Mouse (Mus musculus): ENCODE data around the gene Pxt1. TPM values are rescaled to one million over a fixed set of nuclear protein-coding genes. Genes with fewer than 3 reads are reported as not detected.

The Pxt1 gene
- polyA plus RNA-seq, 1 experiment from 2014 or later, result 0.17 TPM

GRCm38 (mm10) chr17:28901559-28901958 lies 42.1 kb downstream of the Pxt1 start:
- no peaks in the 10 kb centered on the region for H3K36me3 ChIP-seq (replicated peaks)
- H3K4me3 ChIP-seq, result no peak overlapping the region
- WGBS, result 75% methylated on average over 4 of the region's 4 CpGs
- no peak for ATAC-seq (replicated peaks)
- H3K4me1 ChIP-seq, result peaks cover 23% of the 10 kb centered on the region
- no peaks in the 10 kb centered on the region for H3K9me3 ChIP-seq
- no peaks in the 10 kb centered on the region for H3K27me3 ChIP-seq (replicated peaks)
- H3K9ac ChIP-seq, result no peak overlapping the region
- H3K4me2 ChIP-seq, result no peak overlapping the region
- no peak overlapping the region for H3K27ac ChIP-seq

DNA sequence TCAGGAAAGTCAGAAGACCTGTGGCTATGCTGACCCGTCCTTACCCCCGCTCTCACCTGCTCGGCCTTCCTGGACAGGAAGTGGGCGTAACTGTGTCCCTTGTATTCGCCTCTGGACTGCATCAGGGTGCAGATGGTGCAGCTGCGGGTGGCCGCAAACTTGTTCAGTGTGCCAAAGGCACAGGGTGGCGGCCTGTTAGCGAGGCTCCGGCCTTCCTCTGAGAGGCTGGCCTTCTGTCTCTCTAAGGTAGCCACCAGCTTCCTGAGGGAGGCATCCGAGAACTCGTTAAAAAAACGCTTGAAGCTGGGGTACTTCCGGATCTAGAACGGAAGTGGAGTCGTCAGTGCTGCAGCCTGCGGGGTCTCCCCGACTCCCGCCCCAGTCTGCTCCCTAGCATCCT lies 44.2 kb downstream of the Pxt1 start:
- no peak overlapping the region for H3K9ac ChIP-seq
- H3K4me2 ChIP-seq, result no peak overlapping the region
- H3K9me3 ChIP-seq, result no peaks in the 10 kb centered on the region
- H3K4me3 ChIP-seq, result no peak overlapping the region
- 79% methylated on average over 19 of the region's 19 CpGs for WGBS
- no peaks in the 10 kb centered on the region for H3K27me3 ChIP-seq (replicated peaks)
- H3K4me1 ChIP-seq, result peaks cover 10% of the 10 kb centered on the region
- H3K36me3 ChIP-seq (replicated peaks), result no peaks in the 10 kb centered on the region
- H3K27ac ChIP-seq, result no peak overlapping the region
- ATAC-seq (replicated peaks), result no peak

GRCm38 (mm10) chr17:28898249-28898648 lies 45.4 kb downstream of the Pxt1 start:
- Histone ChIP-seq H3K9ac (no peak overlapping the region), H3K4me3 (no peak overlapping the region), H3K27ac (no peak overlapping the region), H3K36me3 (replicated peaks) (no peaks in the 10 kb centered on the region), H3K4me1 (peaks cover 5% of the 10 kb centered on the region; the same call in 1 of the 2 replicates), H3K27me3 (replicated peaks) (no peaks in the 10 kb centered on the region), H3K9me3 (no peaks in the 10 kb centered on the region), H3K4me2 (no peak overlapping the region)
- 70% methylated on average over 5 of the region's 5 CpGs for WGBS
- ATAC-seq (replicated peaks), result no peak

- WGBS, result 89% methylated on average over 5 of the region's 5 CpGs
- peaks cover 5% of the 10 kb centered on the region; the same call in 1 of the 2 replicates for H3K4me1 ChIP-seq
- H3K36me3 ChIP-seq (replicated peaks), result no peaks in the 10 kb centered on the region
- H3K27me3 ChIP-seq (replicated peaks), result no peaks in the 10 kb centered on the region
- H3K4me3 ChIP-seq, result no peak overlapping the region
- H3K27ac ChIP-seq, result no peak overlapping the region
- ATAC-seq (replicated peaks), result no peak
- H3K4me2 ChIP-seq, result no peak overlapping the region
- H3K9ac ChIP-seq, result no peak overlapping the region
- H3K9me3 ChIP-seq, result no peaks in the 10 kb centered on the region
Observed at GRCm38 (mm10) chr17:28897817-28898216, 45.8 kb downstream of the Pxt1 start.

DNA sequence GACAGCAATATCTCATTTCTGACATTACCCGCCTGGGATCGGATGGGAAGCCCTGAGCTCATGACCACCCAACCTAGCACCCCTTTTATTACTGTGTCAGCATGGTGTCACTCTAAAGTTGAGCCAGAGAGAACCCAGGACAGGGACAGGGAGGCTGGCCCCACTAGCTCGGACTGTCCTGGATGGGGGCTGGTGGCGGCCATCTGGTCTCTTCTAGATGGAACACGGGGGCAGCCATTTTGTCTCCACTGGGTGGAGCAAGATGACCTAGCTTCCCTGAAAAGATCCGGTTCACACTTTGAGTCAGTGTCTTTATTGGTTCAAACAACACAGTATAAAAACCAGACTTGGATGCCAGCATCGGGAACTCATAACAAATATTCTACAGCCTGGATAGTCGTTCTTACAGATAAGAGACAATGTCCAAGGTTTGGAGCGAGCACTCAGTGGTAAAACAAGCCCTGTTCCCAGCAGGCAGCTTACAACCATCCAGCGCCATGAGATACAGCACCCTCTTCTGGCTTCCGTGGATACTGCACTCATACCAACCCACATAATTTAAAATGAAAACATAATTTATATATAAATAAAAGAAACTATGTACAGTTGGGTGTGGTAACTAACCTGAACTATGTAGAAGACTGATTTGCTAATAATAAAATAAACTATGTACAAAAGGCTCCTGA lies 47.4 kb downstream of the Pxt1 start:
- WGBS, result 92% methylated on average over 11 of the region's 11 CpGs
- H3K4me1 ChIP-seq, result peaks cover 5% of the 10 kb centered on the region; the same call in 1 of the 2 replicates
- H3K4me2 ChIP-seq, result no peak overlapping the region
- H3K27ac ChIP-seq, result no peak overlapping the region
- H3K9me3 ChIP-seq, result no peaks in the 10 kb centered on the region
- H3K4me3 ChIP-seq, result no peak overlapping the region
- ATAC-seq (replicated peaks), result no peak
- H3K36me3 ChIP-seq (replicated peaks), result no peaks in the 10 kb centered on the region
- no peak overlapping the region for H3K9ac ChIP-seq
- H3K27me3 ChIP-seq (replicated peaks), result no peaks in the 10 kb centered on the region

DNA sequence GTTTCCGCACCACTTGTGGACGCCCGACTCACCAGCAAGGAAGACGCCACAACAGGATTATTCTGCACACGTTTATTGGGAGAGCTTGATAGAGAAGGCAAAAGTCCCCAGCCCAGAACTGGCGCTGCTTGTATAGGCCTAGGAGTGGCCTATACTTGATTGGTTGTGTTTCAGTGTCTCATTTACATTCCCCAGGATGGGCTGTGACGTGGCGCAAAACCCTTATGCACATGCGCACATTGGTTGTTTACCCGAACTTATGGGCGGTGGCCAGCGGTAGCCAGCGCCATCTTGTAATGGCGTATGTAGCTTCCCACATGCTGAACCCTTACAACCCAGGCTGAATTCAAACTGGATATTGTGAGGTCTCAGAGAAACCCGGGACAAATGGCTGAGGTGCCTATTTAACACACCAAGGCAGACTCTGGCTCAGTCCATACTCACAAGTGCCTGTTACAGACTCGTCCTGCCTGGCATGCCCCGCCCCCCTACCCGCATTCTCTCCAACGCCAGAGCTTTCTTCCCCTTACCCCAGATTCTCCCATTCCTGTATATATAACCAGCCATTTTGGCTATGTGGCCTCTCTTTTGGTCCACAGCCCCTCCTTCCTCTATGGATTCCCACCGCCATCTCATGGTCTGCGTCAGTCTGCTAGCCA lies 48.3 kb downstream of the Pxt1 start:
- ATAC-seq (replicated peaks), result no peak
- no peaks in the 10 kb centered on the region for H3K36me3 ChIP-seq (replicated peaks)
- H3K4me2 ChIP-seq, result no peak overlapping the region
- H3K4me3 ChIP-seq, result no peak overlapping the region
- H3K4me1 ChIP-seq, result peaks cover 5% of the 10 kb centered on the region; the same call in 1 of the 2 replicates
- H3K9me3 ChIP-seq, result no peaks in the 10 kb centered on the region
- 96% methylated on average over 21 of the region's 21 CpGs for WGBS
- H3K27ac ChIP-seq, result no peak overlapping the region
- no peak overlapping the region for H3K9ac ChIP-seq
- H3K27me3 ChIP-seq (replicated peaks), result no peaks in the 10 kb centered on the region

DNA sequence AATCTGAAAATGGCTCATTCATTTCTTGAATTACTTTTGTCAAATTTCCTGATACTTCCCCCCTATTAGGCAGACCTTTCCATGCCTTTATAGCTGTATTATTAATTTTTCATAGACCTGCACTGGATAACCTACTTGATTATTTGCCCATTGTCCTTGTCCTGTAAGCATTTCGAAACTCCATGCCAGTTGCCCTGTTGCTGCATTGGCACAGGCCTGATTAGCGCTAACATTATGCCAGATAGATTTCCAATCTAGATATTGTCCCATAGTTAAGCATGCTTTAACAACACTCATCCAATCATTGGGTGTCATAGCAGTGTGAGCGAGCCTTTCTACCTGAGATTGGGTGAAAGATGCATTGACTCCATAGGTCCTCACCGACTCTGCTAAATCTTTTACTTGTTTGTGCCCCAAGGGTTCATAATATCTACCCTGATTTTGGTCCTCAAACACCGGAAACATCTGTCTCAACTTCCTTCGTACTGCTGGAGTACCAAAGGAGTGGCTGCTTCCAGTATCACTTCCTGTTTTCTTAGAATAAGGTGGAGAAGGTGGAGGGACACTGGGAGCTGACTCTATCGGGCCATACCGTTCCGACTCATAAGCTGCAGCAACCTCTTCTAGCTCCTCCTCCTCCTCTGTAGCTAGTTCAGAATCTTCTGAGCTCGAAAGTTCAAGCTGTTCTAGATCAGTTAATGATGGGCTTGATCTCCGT lies 49.4 kb downstream of the Pxt1 start:
- Histone ChIP-seq H3K4me2 (no peak overlapping the region), H3K27ac (no peak overlapping the region), H3K27me3 (replicated peaks) (no peaks in the 10 kb centered on the region), H3K9ac (no peak overlapping the region), H3K36me3 (replicated peaks) (no peaks in the 10 kb centered on the region), H3K9me3 (no peaks in the 10 kb centered on the region), H3K4me3 (no peak overlapping the region), H3K4me1 (peaks cover 5% of the 10 kb centered on the region; the same call in 1 of the 2 replicates)
- no peak for ATAC-seq (replicated peaks)
- WGBS, result 88% methylated on average over 11 of the region's 11 CpGs

DNA sequence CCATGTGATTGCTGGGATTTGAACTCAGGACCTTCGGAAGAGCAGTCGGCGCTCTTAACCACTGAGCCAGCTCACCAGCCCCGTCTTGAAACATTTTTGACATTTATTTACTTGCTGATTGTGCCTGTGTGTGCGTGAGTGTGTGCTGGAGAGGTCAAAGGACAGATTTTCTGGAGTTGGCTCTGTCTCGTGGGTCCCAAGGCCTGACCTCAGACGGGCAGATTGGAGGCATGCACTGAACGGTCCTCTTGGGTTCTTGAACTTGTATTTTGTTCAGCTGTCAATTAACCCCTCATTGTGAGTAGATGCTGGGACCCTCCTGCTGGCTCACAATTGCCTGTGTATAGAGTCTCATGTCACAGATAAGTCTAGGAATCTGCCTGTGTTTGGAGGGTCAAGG lies 57.4 kb downstream of the Pxt1 start:
- Histone ChIP-seq H3K27ac (no peak overlapping the region), H3K4me3 (no peak overlapping the region), H3K4me1 (0 out of 2 replicates have a peak, but pooled peaks cover 6% of the 10 kb centered on the region), H3K27me3 (replicated peaks) (no peaks in the 10 kb centered on the region), H3K36me3 (replicated peaks) (no peaks in the 10 kb centered on the region), H3K9me3 (no peaks in the 10 kb centered on the region), H3K9ac (no peak overlapping the region), H3K4me2 (no peak overlapping the region)
- no peak for ATAC-seq (replicated peaks)
- WGBS, result 80% methylated on average over 8 of the region's 8 CpGs

DNA sequence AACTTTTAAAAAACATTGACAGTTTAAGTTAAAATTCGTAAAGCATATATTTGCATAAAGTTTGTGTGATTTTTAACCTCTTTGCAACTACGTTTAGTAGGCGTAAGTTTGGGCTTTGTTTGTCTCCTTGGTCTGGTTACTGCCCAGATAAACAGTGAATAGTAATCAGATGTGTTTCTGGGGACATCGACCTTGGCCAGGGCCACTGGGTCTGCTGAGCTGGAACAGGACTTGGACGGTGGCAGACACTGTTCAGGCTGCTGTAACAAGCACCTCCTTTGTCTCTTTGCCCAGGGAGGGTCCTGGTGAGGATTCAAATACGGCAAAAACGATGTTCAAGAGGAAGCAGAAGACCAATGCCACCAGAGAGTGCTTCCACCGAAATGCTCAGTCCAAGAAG lies 58.4 kb downstream of the Pxt1 start:
- 88% methylated on average over 8 of the region's 8 CpGs for WGBS

More for the DNA sequence above, 58.4 kb downstream of the Pxt1 start:
- Histone ChIP-seq H3K9ac (no peak overlapping the region), H3K36me3 (replicated peaks) (no peaks in the 10 kb centered on the region), H3K9me3 (no peaks in the 10 kb centered on the region), H3K27ac (no peak overlapping the region), H3K4me2 (no peak overlapping the region), H3K4me1 (peaks cover 7% of the 10 kb centered on the region), H3K27me3 (replicated peaks) (no peaks in the 10 kb centered on the region), H3K4me3 (no peak overlapping the region)
- ATAC-seq (replicated peaks), result no peak

Other genes with a start within 250 kb of the Pxt1 start
- 2.4 TPM in 2 replicates for gene AC170998.1, start 217.8 kb downstream of the Pxt1 start, polyA plus RNA-seq (2015; fragmentation: Nextera tagmentation; extraction: Ambion mirVana)
- gene Mapk13, start 174.5 kb downstream of the Pxt1 start, polyA plus RNA-seq (2015; fragmentation: Nextera tagmentation; extraction: Ambion mirVana), result 0.86 and 1.1 TPM in 2 replicates
- gene Brpf3, start 142.8 kb downstream of the Pxt1 start, polyA plus RNA-seq (2015; fragmentation: Nextera tagmentation; extraction: Ambion mirVana), result 6.9 and 9.5 TPM in 2 replicates
- 0.05 and 0.10 TPM in 2 replicates for gene Pnpla1, start 85.4 kb downstream of the Pxt1 start, polyA plus RNA-seq (2015; fragmentation: Nextera tagmentation; extraction: Ambion mirVana)
- 1.7 and 2.5 TPM in 2 replicates for gene 4930539E08Rik, start 28.5 kb downstream of the Pxt1 start, polyA plus RNA-seq (2015; fragmentation: Nextera tagmentation; extraction: Ambion mirVana)
- gene Kctd20, start 8.1 kb upstream of the Pxt1 start, polyA plus RNA-seq (2015; fragmentation: Nextera tagmentation; extraction: Ambion mirVana), result 91.1 and 93.9 TPM in 2 replicates
- 99.7 and 105 TPM in 2 replicates for gene Stk38, start 64.2 kb upstream of the Pxt1 start, polyA plus RNA-seq (2015; fragmentation: Nextera tagmentation; extraction: Ambion mirVana)
- 429 and 442 TPM in 2 replicates for gene Srsf3, start 88.8 kb upstream of the Pxt1 start, polyA plus RNA-seq (2015; fragmentation: Nextera tagmentation; extraction: Ambion mirVana)
- 97.7 and 99.9 TPM in 2 replicates for gene Cdkn1a, start 147.1 kb upstream of the Pxt1 start, polyA plus RNA-seq (2015; fragmentation: Nextera tagmentation; extraction: Ambion mirVana)
- gene Rab44, start 170.3 kb upstream of the Pxt1 start, polyA plus RNA-seq (2015; fragmentation: Nextera tagmentation; extraction: Ambion mirVana), result 0.15 TPM in 1 of 2 replicates, not detected in the other

Measured in midbrain, embryonic 15.5 days (tissue).